Mouse (Mus musculus): Measurements from ENCODE around the gene Lsm8. TPM values are rescaled to one million over a fixed set of nuclear protein-coding genes. Genes with fewer than 3 reads are reported as not detected.

Gene Lsm8
- total RNA-seq (2014; rRNA removed) (42.8 and 51.4 TPM in 2 replicates), polyA plus RNA-seq (2015; fragmentation: Nextera tagmentation; extraction: Ambion mirVana) (71.1 and 71.7 TPM in 2 replicates)

DNA sequence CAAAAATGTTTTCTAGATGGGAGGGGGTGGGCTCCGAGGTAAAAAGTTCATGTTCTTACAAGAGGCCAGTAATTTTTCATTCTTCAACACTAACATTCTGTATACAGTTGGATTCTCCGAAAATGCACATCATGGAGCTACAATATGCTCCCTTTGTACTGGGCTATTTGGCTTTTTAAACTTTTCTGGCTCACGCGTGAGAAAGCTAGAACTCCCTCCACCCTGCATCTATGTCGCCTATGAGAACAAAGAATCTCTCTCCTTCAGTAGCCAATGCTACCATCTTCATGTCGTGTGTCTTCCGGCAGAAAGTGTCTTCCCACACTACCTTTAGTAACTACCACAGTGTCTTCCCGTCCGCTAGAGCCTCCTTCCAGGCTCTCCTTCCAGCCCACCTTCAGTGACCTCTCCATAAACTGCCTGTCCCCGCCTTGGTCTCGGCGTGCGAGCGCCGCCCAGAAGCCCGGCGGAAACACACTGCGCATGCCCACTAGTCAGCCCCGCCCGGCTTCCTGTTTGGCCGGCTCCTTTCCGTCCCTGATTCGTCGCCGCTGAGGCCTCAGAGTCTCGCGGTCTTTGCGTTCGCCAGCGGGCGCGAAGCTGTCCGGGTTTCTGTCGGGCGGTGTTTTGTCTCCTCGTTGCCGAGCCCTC is at the start of gene Lsm8:
TSS of gene Lsm8 (plus strand) at position 529 of the 651 bp plus-strand sequence.
- H3K9me3 ChIP-seq (ENCODE audit: low read length), result no peaks in the 10 kb centered on the region
- DNase-seq (ENCODE audit: low spot score), result peak; percentile 98
- no peaks in the 10 kb centered on the region for H3K36me3 ChIP-seq (ENCODE audit: insufficient read depth, low read length)
- H3K4me1 ChIP-seq (ENCODE audit: insufficient read depth, low read length), result peaks cover 8% of the 10 kb centered on the region
- ATAC-seq (ENCODE audit: low FRiP score), result peak; percentile 100
- TF ChIP-seq CTCF (IDR thresholded peaks at IDR 0.05), result peak; percentile 31
- H3K4me3 ChIP-seq (ENCODE audit: low read depth, low read length), result peak within 1 kb of the TSS; percentile 66
- WGBS, result 2% methylated on average over 37 of the region's 37 CpGs
- peak within 1 kb of the TSS; percentile 52 for H3K4me2 ChIP-seq (ENCODE audit: low read depth, low read length, poor library complexity, severe bottlenecking)
- no peaks in the 10 kb centered on the region for H3K27me3 ChIP-seq (ENCODE audit: insufficient read depth, low read length)
- H3K9ac ChIP-seq (replicated peaks; ENCODE audit: low read length, poor library complexity, severe bottlenecking), result peak within 1 kb of the TSS; percentile 89
- H3K27ac ChIP-seq (ENCODE audit: low read depth, low read length), result peak within 1 kb of the TSS; percentile 90

DNA sequence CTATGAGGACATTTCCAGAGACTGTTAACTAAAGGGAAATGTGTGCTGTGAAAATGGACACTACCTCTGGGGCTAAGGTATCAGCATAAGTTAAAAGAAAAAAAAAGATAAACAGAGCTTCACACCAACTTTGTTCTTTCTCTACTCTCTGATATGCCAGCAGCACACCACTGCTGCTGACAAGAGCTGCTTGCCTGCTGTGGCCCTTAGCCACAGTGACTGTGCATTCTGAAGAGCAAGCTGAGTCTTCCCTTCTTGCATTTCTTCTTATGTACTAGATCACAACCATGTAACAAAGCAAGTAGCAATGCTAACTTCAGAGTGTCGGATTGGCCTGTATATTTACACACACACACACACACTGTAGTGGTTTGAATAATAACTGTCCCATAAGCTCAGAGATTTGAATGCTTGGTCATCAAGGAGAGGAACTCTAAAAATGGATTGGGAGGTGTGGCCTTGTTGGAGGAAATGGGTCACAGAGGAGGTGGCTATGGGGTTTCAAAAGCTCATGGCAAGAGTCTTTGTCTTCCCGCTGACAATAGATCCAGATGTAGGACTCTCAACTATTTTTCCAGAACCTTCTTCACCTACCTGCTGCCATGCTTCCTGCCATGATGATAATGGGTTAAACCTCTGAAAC is 47.4 kb upstream of the Lsm8 start:
- Histone ChIP-seq H3K27me3 (ENCODE audit: insufficient read depth, low read length) (no peaks in the 10 kb centered on the region), H3K4me3 (ENCODE audit: low read depth, low read length) (no peak overlapping the region), H3K4me2 (ENCODE audit: low read depth, low read length, poor library complexity, severe bottlenecking) (no peak overlapping the region), H3K9ac (replicated peaks; ENCODE audit: low read length, poor library complexity, severe bottlenecking) (no peak overlapping the region), H3K27ac (ENCODE audit: low read depth, low read length) (no peak overlapping the region), H3K4me1 (ENCODE audit: insufficient read depth, low read length) (no peaks in the 10 kb centered on the region), H3K9me3 (ENCODE audit: low read length) (no peaks in the 10 kb centered on the region), H3K36me3 (ENCODE audit: insufficient read depth, low read length) (no peaks in the 10 kb centered on the region)
- ATAC-seq (ENCODE audit: low FRiP score) (no peak), DNase-seq (ENCODE audit: low spot score) (no peak)
- no peak for TF ChIP-seq CTCF (IDR thresholded peaks at IDR 0.05)
- WGBS, result 95% methylated on average over 2 of the region's 2 CpGs

DNA sequence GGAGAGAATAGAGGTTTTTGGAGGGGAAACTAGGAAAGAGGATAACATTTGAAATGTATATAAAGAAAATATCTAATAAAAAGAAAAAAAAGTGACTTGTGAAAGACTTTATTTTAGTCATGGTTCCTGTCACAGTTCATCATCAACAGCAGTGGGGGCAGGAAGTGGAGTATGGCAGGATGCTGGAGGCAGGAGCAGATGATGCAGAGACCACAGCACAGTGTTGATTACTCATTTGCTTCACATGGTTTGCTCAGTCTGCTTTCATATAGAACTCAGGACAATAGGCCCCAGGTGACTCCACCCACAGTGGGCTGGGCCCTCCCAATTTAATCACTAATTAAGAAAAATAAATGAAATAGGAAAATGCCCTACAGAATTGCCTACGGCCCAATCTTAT is 35.8 kb upstream of the Lsm8 start:
- no peak overlapping the region for H3K4me2 ChIP-seq (ENCODE audit: low read depth, low read length, poor library complexity, severe bottlenecking)

DNA sequence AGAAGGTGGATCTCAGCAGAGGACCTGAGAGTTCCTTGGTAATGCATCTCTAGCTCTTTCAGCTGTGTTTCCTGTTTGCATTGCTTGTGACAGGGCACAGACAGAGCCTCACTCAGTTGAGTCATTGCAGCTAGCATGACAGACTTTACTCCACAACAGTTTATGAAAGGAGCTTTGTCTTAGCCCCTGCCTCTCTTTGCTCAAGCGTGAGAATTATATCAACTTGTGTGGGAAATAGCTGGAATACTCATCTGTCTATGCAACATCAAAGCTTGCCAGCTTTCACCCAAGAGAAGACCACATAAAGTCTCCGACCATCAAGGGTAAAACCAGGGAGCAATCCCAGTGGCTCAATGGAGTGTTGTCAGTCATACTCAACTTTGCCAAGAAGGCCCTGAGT is 32.8 kb upstream of the Lsm8 start:
- DNase-seq (ENCODE audit: low spot score) (no peak), ATAC-seq (ENCODE audit: low FRiP score) (no peak)
- 83% methylated on average over 2 of the region's 2 CpGs for WGBS
- Histone ChIP-seq H3K4me2 (ENCODE audit: low read depth, low read length, poor library complexity, severe bottlenecking) (no peak overlapping the region), H3K4me3 (ENCODE audit: low read depth, low read length) (no peak overlapping the region), H3K27me3 (ENCODE audit: insufficient read depth, low read length) (no peaks in the 10 kb centered on the region), H3K4me1 (ENCODE audit: insufficient read depth, low read length) (no peaks in the 10 kb centered on the region), H3K9ac (replicated peaks; ENCODE audit: low read length, poor library complexity, severe bottlenecking) (no peak overlapping the region), H3K9me3 (ENCODE audit: low read length) (no peaks in the 10 kb centered on the region), H3K36me3 (ENCODE audit: insufficient read depth, low read length) (no peaks in the 10 kb centered on the region), H3K27ac (ENCODE audit: low read depth, low read length) (no peak overlapping the region)
- no peak for TF ChIP-seq CTCF (IDR thresholded peaks at IDR 0.05)

More for the DNA sequence above, 35.8 kb upstream of the Lsm8 start:
- ATAC-seq (ENCODE audit: low FRiP score) (no peak), DNase-seq (ENCODE audit: low spot score) (no peak)
- WGBS, result 100% methylated on average over 1 of the region's 1 CpGs
- no peaks in the 10 kb centered on the region for H3K4me1 ChIP-seq (ENCODE audit: insufficient read depth, low read length)
- H3K27me3 ChIP-seq (ENCODE audit: insufficient read depth, low read length), result no peaks in the 10 kb centered on the region
- no peak overlapping the region for H3K4me3 ChIP-seq (ENCODE audit: low read depth, low read length)
- no peak overlapping the region for H3K9ac ChIP-seq (replicated peaks; ENCODE audit: low read length, poor library complexity, severe bottlenecking)
- H3K27ac ChIP-seq (ENCODE audit: low read depth, low read length), result no peak overlapping the region
- no peaks in the 10 kb centered on the region for H3K36me3 ChIP-seq (ENCODE audit: insufficient read depth, low read length)
- TF ChIP-seq CTCF (IDR thresholded peaks at IDR 0.05), result no peak
- H3K9me3 ChIP-seq (ENCODE audit: low read length), result no peaks in the 10 kb centered on the region

DNA sequence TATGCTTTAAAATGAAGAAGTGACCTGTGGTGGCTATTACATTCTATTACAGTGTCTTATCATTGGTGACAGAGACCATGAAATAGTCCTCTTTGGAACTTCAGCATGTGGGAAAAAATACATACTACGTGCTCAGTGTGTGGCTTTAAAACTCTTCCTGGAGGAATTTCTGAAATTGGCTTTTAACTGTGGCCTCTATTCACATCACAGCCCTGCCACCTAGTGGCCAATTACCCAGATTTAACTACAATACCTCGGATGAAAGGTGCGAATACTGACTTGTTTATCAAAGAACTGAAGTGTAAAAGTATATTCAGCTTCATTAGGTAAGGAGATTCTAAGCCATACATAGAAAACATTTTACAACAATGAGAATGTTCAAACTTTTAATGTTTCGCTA is 29.0 kb upstream of the Lsm8 start:
- Histone ChIP-seq H3K27me3 (ENCODE audit: insufficient read depth, low read length) (no peaks in the 10 kb centered on the region), H3K36me3 (ENCODE audit: insufficient read depth, low read length) (no peaks in the 10 kb centered on the region), H3K9ac (replicated peaks; ENCODE audit: low read length, poor library complexity, severe bottlenecking) (no peak overlapping the region), H3K4me3 (ENCODE audit: low read depth, low read length) (no peak overlapping the region), H3K4me2 (ENCODE audit: low read depth, low read length, poor library complexity, severe bottlenecking) (no peak overlapping the region), H3K4me1 (ENCODE audit: insufficient read depth, low read length) (no peaks in the 10 kb centered on the region), H3K9me3 (ENCODE audit: low read length) (no peaks in the 10 kb centered on the region), H3K27ac (ENCODE audit: low read depth, low read length) (no peak overlapping the region)
- DNase-seq (ENCODE audit: low spot score) (peak; percentile 77), ATAC-seq (ENCODE audit: low FRiP score) (no peak)
- 13% methylated on average over 4 of the region's 4 CpGs for WGBS
- peak; percentile 86 for TF ChIP-seq CTCF (IDR thresholded peaks at IDR 0.05)

DNA sequence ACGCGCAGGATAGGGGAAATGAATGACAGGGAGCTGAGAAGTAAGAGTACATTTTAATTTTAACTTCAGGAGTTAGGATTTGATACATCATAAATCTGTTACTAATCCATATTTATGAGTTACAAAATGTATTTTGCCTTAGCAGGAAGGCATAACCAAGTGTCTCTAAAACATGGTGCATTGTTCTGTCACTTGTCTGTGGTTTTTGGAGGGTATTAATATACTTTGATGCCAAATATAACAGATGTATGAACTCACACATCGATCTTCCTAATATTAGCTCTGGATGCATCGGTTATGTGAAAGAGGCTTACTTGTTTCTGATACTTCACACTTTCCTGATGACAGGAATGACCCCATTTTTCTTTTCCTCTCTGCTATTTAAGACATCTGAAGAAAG is 28.1 kb upstream of the Lsm8 start:
- H3K27ac ChIP-seq (ENCODE audit: low read depth, low read length), result no peak overlapping the region
- no peak for TF ChIP-seq CTCF (IDR thresholded peaks at IDR 0.05)
- no peaks in the 10 kb centered on the region for H3K4me1 ChIP-seq (ENCODE audit: insufficient read depth, low read length)
- no peaks in the 10 kb centered on the region for H3K36me3 ChIP-seq (ENCODE audit: insufficient read depth, low read length)
- H3K9ac ChIP-seq (replicated peaks; ENCODE audit: low read length, poor library complexity, severe bottlenecking), result no peak overlapping the region
- no peaks in the 10 kb centered on the region for H3K27me3 ChIP-seq (ENCODE audit: insufficient read depth, low read length)
- no peak overlapping the region for H3K4me2 ChIP-seq (ENCODE audit: low read depth, low read length, poor library complexity, severe bottlenecking)
- no peak overlapping the region for H3K4me3 ChIP-seq (ENCODE audit: low read depth, low read length)
- DNase-seq (ENCODE audit: low spot score) (no peak), ATAC-seq (ENCODE audit: low FRiP score) (no peak)
- WGBS, result 77% methylated on average over 4 of the region's 4 CpGs
- H3K9me3 ChIP-seq (ENCODE audit: low read length), result no peaks in the 10 kb centered on the region
